Comparison of ENCODE assay signal across 12 mouse cellular contexts in the genomic region with DNA sequence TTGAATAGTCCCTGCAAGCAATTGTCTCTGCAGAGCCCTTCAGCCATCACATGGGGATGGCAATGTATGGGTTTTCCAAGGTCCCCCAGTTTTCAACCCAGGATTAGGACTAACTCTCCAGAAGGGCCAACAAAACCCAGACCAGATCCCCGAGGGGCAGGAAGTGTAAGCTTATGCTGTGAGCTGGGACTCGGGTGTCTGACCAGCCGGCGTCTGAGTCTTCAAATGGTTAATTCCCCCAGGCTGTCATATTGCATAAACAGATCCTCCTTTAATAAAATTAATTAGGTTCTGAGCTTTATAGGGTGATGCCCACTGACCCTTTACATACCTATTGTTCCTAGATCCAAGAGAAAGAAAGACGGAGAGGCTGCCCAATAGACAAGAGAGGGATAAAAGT. TPM values are rescaled to one million over a fixed set of nuclear protein-coding genes. Genes with fewer than 3 reads are reported as not detected.
DNase-seq lines count a peak whose midpoint lies in the region; ATAC-seq and TF ChIP-seq lines count a peak whose summit lies in the region.
"Had no signal": no experiment of that assay in that cellular context is flagged by ENCODE, and none has a peak within 500 bp of the region (broad histone marks: within the 10 kb centered on the region; RNA-seq: fewer than 3 reads in every experiment).

No protein-coding gene starts in this region.

- no peak for TF ChIP-seq CTCF in layer of hippocampus, adult 2 months (conservative IDR thresholded peaks at IDR 0.05)
- TF ChIP-seq CTCF in olfactory bulb, adult 2 months (IDR thresholded peaks at IDR 0.05; ENCODE audit: insufficient read depth, low read depth, low read length), result no peak

- no peak for DNase-seq in layer of hippocampus, adult 2 months (ENCODE audit: low spot score in 2 of 2)
- no peak for DNase-seq in layer of hippocampus, postnatal 14 days (ENCODE audit: low spot score in 2 of 2)
- DNase-seq in layer of hippocampus, adult 18-20 months (ENCODE audit: low spot score in 2 of 2), result no peak
- no peak for DNase-seq in ovary, adult 18-20 months (ENCODE audit: low spot score)
- DNase-seq in gastrocnemius, adult 18-20 months (ENCODE audit: low spot score), result no peak
- DNase-seq: adrenal gland, postnatal 14 days had no signal

- no peak for TF ChIP-seq POLR2A in olfactory bulb, adult 2 months (IDR thresholded peaks at IDR 0.05; ENCODE audit: insufficient read depth, low read depth, low read length)

- no peaks in the 10 kb centered on the region for H3K9me3 ChIP-seq in forebrain, embryonic 13.5 days (replicated peaks)
- H3K9me3 ChIP-seq in limb, embryonic 13.5 days, result no peaks in the 10 kb centered on the region

- peak overlapping the region; percentile 76 for H3K27ac ChIP-seq in layer of hippocampus, adult 2 months
- no peak overlapping the region for H3K27ac ChIP-seq in forebrain, embryonic 13.5 days
- no peak overlapping the region for H3K27ac ChIP-seq in limb, embryonic 13.5 days
- peak overlapping the region; percentile 79 for H3K27ac ChIP-seq in olfactory bulb, adult 2 months (ENCODE audit: insufficient read depth, low read depth, low read length)
- H3K27ac ChIP-seq: kidney, postnatal 0 days; macrophage had no signal

- 2% methylated on average over 5 of the region's 5 CpGs for WGBS in forebrain, embryonic 13.5 days
- 6% methylated on average over 5 of the region's 5 CpGs for WGBS in limb, embryonic 13.5 days
- 32% methylated on average over 5 of the region's 5 CpGs for WGBS in olfactory bulb, adult 2 months

- H3K4me3 ChIP-seq in layer of hippocampus, adult 2 months, result peak overlapping the region; percentile 47
- peak overlapping the region; percentile 33 for H3K4me3 ChIP-seq in forebrain, embryonic 13.5 days
- peak overlapping the region; percentile 38 for H3K4me3 ChIP-seq in limb, embryonic 13.5 days
- H3K4me3 ChIP-seq in olfactory bulb, adult 2 months (ENCODE audit: insufficient read depth, low read depth, low read length), result peak overlapping the region; percentile 14
- H3K4me3 ChIP-seq: erythroblast, embryonic 14.5 days had no signal

- H3K27me3 ChIP-seq in forebrain, embryonic 13.5 days, result no peaks in the 10 kb centered on the region
- H3K27me3 ChIP-seq in limb, embryonic 13.5 days, result 0 out of 2 replicates have a peak, but pooled peaks cover 7% of the 10 kb centered on the region

- no peaks in the 10 kb centered on the region for H3K36me3 ChIP-seq in forebrain, embryonic 13.5 days (ENCODE audit: poor library complexity, severe bottlenecking)
- H3K36me3 ChIP-seq in limb, embryonic 13.5 days, result no peaks in the 10 kb centered on the region

- peaks cover 27% of the 10 kb centered on the region for H3K4me1 ChIP-seq in forebrain, embryonic 13.5 days
- H3K4me1 ChIP-seq in limb, embryonic 13.5 days, result peaks cover 31% of the 10 kb centered on the region
- H3K4me1 ChIP-seq in olfactory bulb, adult 2 months (ENCODE audit: control insufficient read depth, insufficient read depth, low read length), result peaks cover 13% of the 10 kb centered on the region

- H3K4me2 ChIP-seq in forebrain, embryonic 13.5 days, result peak overlapping the region; percentile 64
- peak overlapping the region; percentile 67 for H3K4me2 ChIP-seq in limb, embryonic 13.5 days (replicated peaks)

- ATAC-seq in forebrain, embryonic 13.5 days, result no peak
- no peak for ATAC-seq in limb, embryonic 13.5 days (ENCODE audit: low FRiP score, low read depth)

- H3K9ac ChIP-seq in forebrain, embryonic 13.5 days, result peak overlapping the region; percentile 46
- H3K9ac ChIP-seq in limb, embryonic 13.5 days, result no peak overlapping the region

RNA-seq across cellular contexts. Expression of a gene that starts 14.4 kb away (rescaled TPM):
- total RNA-seq in layer of hippocampus, adult 2 months (2021), result 1 to 10 TPM; 1.3 to 1.7 TPM
- total RNA-seq in layer of hippocampus, postnatal 14 days (2021), result 1 to 10 TPM in 1 of 2 experiments, under 1 TPM in 1; 0.72 to 1.1 TPM
- polyA plus RNA-seq in forebrain, embryonic 13.5 days (2015; fragmentation: Nextera tagmentation; extraction: Ambion mirVana), result not detected in 2 replicates
- not detected in 2 replicates for polyA plus RNA-seq in limb, embryonic 13.5 days (2015; fragmentation: Nextera tagmentation; extraction: Ambion mirVana)
- polyA plus RNA-seq in olfactory bulb, adult 2 months (2012; ENCODE audit: insufficient read depth, insufficient read length, low replicate concordance, missing spikeins), result not detected in 2 replicates
- 1 to 10 TPM; 1.0 to 1.5 TPM for total RNA-seq in layer of hippocampus, adult 18-20 months (2021)
- total RNA-seq in gastrocnemius, adult 18-20 months (2021), result not detected
- total RNA-seq: adrenal gland, postnatal 14 days had no signal
- polyA plus RNA-seq: erythroblast, embryonic 14.5 days; kidney, postnatal 0 days; macrophage had no signal

RNA-seq across cellular contexts. Expression of a gene that starts 17.4 kb away (rescaled TPM):
- total RNA-seq in layer of hippocampus, adult 2 months (2021), result 100 to 1,000 TPM; 117 to 121 TPM
- 100 to 1,000 TPM; 125 to 127 TPM for total RNA-seq in layer of hippocampus, postnatal 14 days (2021)
- polyA plus RNA-seq in forebrain, embryonic 13.5 days (2015; fragmentation: Nextera tagmentation; extraction: Ambion mirVana), result 159 and 161 TPM in 2 replicates
- polyA plus RNA-seq in limb, embryonic 13.5 days (2015; fragmentation: Nextera tagmentation; extraction: Ambion mirVana), result 76.6 and 82.3 TPM in 2 replicates
- 89.4 TPM in 1 of 2 replicates, not detected in the other for polyA plus RNA-seq in olfactory bulb, adult 2 months (2012; ENCODE audit: insufficient read depth, insufficient read length, low replicate concordance, missing spikeins)
- total RNA-seq in layer of hippocampus, adult 18-20 months (2021), result 100 to 1,000 TPM in 1 of 2 experiments, 10 to 100 TPM in 1; 98.5 to 108 TPM
- under 1 TPM in 1 of 2 experiments, not detected in 1; 0.05 TPM for total RNA-seq in gastrocnemius, adult 18-20 months (2021)

Comparison
In these comparisons a context has a peak if more than half of its experiments do, and no peak if none do; other contexts are left out.
1. H3K27ac ChIP-seq: peak in layer of hippocampus, adult 2 months (single experiment) and olfactory bulb, adult 2 months (single experiment); none in forebrain, embryonic 13.5 days (single experiment) and limb, embryonic 13.5 days (single experiment).
2. RNA of a gene that starts 17.4 kb away (total RNA-seq): 125 to 127 TPM in layer of hippocampus, postnatal 14 days, 117 to 121 TPM in layer of hippocampus, adult 2 months and 98.5 to 108 TPM in layer of hippocampus, adult 18-20 months; 0.05 TPM in gastrocnemius, adult 18-20 months; every median in the first group is over 10 times any median in the second.
3. Peak in every context shown above with its lines, with median percentiles within 50 percentile points of each other: H3K4me3 ChIP-seq.